Mouse (Mus musculus) right cerebral cortex, postnatal 4 days (tissue): ENCODE measurements around the gene Kcnk13.

ENCODE experiments used
- DNase-seq: peaks from one replicate; pipeline ENCODE4 v3.0.0-alpha.2; 2022

Gene Kcnk13

GRCm38 (mm10) chr12:99964301-99965202, at the start of gene Kcnk13:
Gene Kcnk13, plus strand, starts transcription at chr12:99964499.
- DNase-seq = peak; percentile 53

GRCm38 (mm10) chr12:99917800-99918427, 46.4 kb upstream of the Kcnk13 start:
- DNase-seq = no peak

GRCm38 (mm10) chr12:99919636-99920035, 44.7 kb upstream of the Kcnk13 start:
- DNase-seq = no peak

- peak; percentile 27 for DNase-seq
Measured at GRCm38 (mm10) chr12:99921045-99921444, 43.3 kb upstream of the Kcnk13 start.

- DNase-seq = no peak
Measured at GRCm38 (mm10) chr12:99923131-99923606, 41.1 kb upstream of the Kcnk13 start.

- DNase-seq = no peak
Measured at GRCm38 (mm10) chr12:99923703-99924102, 40.6 kb upstream of the Kcnk13 start.

- no peak for DNase-seq
Measured at GRCm38 (mm10) chr12:99928311-99928710, 36.0 kb upstream of the Kcnk13 start.

GRCm38 (mm10) chr12:99929160-99929559, 35.1 kb upstream of the Kcnk13 start:
- DNase-seq = no peak

- no peak for DNase-seq
Measured at GRCm38 (mm10) chr12:99932245-99932644, 32.1 kb upstream of the Kcnk13 start.

GRCm38 (mm10) chr12:99933630-99934029, 30.7 kb upstream of the Kcnk13 start:
- DNase-seq = no peak

GRCm38 (mm10) chr12:99935403-99935802, 28.9 kb upstream of the Kcnk13 start:
- no peak for DNase-seq

GRCm38 (mm10) chr12:99938476-99938875, 25.8 kb upstream of the Kcnk13 start:
- no peak for DNase-seq

GRCm38 (mm10) chr12:99939179-99939578, 25.1 kb upstream of the Kcnk13 start:
- DNase-seq = no peak

- DNase-seq = no peak
Measured at GRCm38 (mm10) chr12:99940704-99941103, 23.6 kb upstream of the Kcnk13 start.

- no peak for DNase-seq
Measured at GRCm38 (mm10) chr12:99942441-99942840, 21.9 kb upstream of the Kcnk13 start.

- DNase-seq = peak; percentile 74
Measured at GRCm38 (mm10) chr12:99952928-99953327, 11.4 kb upstream of the Kcnk13 start.

- no peak for DNase-seq
Measured at GRCm38 (mm10) chr12:99956411-99956810, 7.9 kb upstream of the Kcnk13 start.

- no peak for DNase-seq
Measured at GRCm38 (mm10) chr12:99958068-99959060, 5.9 kb upstream of the Kcnk13 start.

- no peak for DNase-seq
Measured at GRCm38 (mm10) chr12:99959291-99959690, 5.0 kb upstream of the Kcnk13 start.

- no peak for DNase-seq
Measured at GRCm38 (mm10) chr12:99959930-99960329, 4.4 kb upstream of the Kcnk13 start.

- no peak for DNase-seq
Measured at GRCm38 (mm10) chr12:99960675-99961074, 3.6 kb upstream of the Kcnk13 start.

GRCm38 (mm10) chr12:99965203-99966115, 1.2 kb downstream of the Kcnk13 start:
- DNase-seq = peak; percentile 43
